Mouse (Mus musculus) urinary bladder, postnatal 25 days (tissue): ENCODE measurements around the gene Nthl1.
A peak's percentile ranks its signal among the peaks of the same experiment; 100 is the strongest.

Experiments
- DNase-seq: peaks from one replicate; pipeline ENCODE4 v3.0.0; 2022; ENCODE audit warnings: low spot score

Nthl1 gene

DNA sequence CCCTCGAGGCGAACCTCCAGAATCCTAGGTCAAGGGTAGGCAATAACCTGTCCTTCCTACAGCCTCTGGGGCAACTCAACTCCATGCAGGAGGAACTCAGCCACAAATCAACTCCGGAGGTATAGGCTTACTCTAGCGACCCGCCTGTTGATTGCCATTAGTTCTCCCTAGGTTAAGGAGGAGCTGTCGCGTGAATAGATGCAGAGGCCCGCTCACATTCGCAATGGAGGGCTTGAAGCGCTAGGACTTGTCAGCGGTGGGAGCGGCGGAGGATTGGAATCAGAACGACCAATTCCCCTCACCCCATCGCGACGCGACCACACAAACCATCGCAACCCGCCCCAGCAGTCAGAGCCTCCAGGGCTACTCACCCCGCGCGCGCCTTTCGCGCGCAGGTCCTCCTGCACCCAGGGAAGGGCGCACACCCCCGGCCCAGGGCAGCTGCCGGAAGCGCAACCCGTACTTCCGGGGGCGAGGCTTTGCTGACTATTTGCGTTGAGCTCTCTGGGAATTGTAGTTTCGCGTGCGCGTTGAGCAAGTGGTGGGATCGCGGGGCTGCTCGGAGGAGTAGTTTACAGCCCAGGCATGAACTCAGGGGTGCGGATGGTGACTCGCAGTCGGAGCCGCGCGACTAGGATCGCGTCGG, at the start of gene Nthl1, which contains the start of gene Tsc2:
Gene Nthl1, plus strand, starts transcription at position 514 of the 646 bp plus-strand sequence.
Gene Tsc2, minus strand, starts transcription at position 464 of the 646 bp plus-strand sequence.
- peak; percentile 77 for DNase-seq

DNA sequence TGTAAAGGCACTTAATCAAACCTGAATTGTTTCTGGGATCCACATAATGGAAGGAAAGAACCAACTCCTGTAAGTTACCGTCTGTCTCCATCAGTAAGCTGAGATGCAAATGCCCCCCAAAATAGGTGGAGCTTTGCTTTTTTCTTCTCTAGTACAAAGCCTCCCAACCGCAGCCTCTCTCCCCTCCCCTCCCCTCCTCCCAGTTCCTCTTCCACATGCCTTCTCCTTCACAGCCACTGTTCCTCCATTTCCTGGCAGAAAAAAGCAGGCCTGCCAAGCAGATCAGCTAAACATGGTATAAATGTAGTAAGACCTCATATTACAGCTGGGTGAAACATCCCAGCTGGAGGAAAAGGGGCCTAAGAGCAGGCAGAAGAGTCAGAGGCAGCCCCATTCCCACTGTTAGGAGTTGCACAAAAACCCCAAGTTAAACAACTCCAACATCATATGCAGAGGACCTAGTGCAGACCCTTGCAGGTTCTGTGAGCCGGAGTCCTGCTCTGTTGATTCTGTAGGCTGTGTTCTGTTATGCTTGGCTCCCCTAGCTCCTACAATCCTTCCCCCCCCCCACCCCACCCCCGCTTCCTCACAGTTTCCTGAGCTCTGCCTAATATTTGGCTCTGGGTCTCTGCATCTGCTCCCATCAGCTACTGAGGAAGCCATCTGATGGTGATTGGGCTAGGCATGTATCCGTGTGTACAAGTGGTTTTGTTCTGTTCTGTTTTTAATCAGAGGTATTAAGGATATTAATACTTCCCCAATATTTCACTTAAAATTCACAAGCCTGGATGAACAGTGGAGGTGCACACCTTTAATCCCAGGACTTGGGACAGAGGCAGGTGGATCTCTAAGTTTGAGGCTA, 48.6 kb upstream of the Nthl1 start:
- DNase-seq = no peak

DNA sequence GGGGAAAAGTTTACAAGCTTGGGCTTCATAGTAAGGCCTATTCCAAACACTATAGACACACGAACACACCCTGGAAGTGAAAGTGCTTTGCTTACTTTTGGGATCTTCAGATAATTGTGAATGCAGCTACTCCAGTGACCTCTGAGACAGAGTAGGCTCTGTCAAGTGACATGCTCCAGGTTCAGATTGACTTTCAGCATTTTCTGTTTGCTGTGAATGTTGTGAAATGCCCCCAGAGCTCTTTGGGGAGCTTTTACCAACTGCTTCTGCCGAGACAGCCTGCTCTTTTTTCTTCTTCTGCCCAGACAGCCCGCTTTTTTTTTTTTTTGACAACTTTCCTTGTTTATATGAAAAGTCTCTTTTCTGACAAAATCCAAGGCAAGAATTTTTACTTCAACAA, 48.0 kb upstream of the Nthl1 start:
- DNase-seq = no peak

DNA sequence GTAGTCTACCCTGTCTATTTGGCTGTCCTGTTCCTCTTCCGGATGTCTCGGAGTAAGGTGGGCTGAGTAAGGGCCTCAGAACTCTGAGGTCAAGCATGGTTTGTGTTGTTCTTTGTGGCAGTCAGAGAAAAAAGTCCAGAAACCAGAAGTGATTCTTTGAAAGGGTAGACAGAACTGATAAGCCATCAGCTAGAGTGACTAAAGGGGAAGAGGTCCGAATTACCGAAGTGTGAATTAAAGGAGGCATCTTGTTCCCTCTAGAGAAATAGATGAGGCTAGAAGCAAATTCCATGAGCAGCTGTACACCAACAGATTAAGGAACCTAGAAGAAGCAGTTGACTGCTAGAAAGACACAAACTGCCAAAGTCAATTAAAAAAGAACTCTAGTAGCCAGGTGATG, 45.9 kb upstream of the Nthl1 start:
- no peak for DNase-seq

GRCm38 (mm10) chr17:24590943-24591342, 41.5 kb upstream of the Nthl1 start:
- no peak for DNase-seq

DNA sequence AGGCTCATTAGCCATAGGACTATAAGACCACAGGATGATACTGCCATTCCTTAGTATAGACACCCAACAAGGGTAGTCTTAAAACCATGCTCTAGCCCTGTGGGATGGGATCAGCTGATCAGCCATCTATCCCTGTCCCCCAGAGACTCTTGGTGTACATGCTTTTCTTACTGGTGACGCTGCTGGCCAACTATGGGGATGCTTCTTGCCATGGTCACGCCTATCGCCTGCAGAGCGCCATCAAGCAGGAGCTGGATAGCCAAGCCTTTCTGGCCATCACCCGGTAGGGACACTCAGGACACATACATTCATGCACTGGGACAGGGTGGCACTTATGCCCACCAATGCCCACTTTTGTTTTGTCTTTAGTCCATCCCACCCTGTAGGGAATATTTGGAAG, 40.8 kb upstream of the Nthl1 start:
- no peak for DNase-seq

GRCm38 (mm10) chr17:24593248-24593647, 39.2 kb upstream of the Nthl1 start:
- no peak for DNase-seq

DNA sequence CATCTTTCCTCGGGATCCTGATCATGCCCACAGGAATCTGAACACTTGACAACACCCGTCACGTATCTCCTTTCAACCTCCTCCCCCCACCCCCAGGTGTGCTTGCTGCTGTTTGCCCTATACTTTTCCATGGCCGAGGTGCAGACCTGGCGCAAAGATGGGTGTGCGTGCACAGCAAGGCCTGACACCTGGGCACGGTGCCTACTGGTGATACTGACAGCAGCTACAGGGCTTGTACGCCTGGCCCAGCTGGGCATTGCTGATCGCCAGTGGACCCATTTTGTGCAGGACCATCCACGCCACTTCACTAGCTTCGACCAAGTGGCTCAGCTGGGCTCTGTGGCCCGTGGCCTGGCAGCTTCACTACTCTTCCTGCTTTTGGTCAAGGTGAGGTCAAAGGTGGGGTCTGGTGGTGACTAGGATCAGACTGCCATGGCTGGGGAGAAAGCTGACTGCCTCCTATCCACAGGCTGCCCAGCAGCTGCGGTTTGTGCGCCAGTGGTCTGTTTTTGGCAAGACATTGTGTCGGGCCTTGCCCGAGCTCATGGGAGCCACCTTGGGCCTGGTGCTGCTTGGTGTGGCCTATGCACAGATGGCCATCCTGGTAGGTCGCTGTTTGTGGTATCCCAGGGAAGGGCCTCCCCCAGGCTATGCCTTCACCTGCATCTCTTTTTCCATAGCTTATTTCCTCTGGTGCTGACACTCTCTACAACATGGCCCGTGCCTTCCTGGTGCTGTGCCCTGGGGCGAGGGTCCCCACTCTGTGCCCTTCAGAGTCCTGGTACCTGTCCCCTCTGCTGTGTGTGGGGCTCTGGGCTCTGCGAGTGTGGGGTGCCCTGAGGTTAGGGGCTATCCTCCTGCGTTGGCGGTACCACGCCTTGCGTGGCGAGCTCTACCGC, 38.2 kb upstream of the Nthl1 start:
- no peak for DNase-seq

DNA sequence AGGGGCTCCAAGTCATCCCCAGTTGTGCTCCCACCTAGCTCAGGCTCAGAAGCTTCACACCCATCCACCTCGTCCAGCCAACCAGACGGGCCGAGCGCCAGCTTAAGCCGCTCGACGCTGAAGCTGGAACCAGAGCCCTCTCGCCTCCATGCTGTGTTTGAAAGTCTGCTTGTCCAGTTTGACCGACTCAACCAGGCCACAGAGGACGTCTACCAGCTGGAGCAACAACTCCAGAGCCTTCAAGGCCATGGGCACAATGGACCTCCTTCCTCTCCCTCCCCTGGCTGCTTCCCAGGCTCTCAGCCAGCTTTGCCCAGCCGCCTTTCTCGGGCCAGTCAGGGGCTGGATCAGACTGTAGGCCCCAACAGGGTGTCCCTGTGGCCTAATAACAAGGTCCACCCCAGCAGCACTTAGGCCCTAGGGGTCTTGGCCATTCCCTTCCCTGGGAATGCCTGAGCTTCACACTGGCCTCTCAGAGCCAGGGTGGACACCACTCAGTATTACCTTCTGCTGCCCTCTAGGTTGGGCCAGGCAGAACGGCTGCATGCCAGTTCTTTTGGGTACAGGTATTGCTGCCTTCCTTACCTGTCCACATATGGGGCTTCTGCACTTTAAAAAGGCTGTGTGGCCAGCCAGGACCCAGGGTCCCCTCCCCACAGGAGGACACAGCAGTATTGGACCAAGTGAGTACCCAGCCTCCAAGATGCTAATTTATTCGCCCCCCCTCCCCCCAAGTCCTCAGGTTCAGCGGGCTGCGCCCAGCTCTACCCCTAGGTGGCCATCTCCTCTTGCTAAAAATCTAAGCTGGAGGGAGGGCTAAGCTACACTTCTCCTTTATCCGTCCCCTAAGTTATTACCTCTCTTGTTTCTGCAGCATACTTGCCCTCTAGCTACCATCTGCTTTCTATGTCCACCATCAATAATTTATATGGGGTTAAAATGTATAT, 37.1 kb upstream of the Nthl1 start:
- no peak for DNase-seq

DNA sequence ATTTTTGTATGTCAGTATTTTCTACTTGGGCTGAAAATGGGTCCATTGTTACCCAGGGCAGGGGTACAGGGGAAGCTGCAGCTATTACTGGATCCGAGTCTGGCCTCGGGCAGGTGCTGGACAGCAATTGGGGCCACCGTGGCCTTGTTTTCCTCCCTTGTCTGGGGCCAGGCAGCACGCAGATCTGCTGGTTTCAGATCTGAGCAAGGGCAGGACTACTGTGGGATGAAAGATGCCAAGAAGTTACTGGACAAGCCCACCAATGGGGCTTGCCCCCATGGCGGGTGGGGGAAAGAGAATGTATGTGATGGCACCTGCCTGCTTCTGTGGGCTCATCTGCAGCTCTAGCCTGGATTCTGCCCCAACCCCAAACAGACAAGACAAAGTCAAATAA, 36.4 kb upstream of the Nthl1 start:
- no peak for DNase-seq

- no peak for DNase-seq
These were observed 35.9 kb upstream of the Nthl1 start for GRCm38 (mm10) chr17:24596471-24597183.

DNA sequence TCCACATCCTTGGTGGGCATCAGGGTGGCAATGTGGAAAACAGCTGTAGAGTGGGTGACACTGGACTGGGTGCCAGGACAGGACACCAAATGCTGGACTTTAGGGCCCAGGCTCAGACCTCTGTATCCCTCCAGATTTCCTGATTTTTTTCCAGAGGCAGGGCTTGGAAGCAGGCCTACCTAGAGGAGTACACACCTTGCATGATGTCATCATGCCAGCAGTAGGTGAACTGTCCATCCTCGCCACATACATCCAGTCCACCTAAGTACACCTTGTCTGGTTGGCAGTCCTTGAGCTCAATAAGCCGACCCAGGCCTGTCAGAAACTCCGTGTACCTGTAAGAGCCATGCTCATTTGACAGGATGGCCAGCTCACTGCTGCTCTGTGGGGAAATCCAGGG, 34.5 kb upstream of the Nthl1 start:
- no peak for DNase-seq

GRCm38 (mm10) chr17:24600502-24600901, 32.0 kb upstream of the Nthl1 start:
- DNase-seq = no peak

DNA sequence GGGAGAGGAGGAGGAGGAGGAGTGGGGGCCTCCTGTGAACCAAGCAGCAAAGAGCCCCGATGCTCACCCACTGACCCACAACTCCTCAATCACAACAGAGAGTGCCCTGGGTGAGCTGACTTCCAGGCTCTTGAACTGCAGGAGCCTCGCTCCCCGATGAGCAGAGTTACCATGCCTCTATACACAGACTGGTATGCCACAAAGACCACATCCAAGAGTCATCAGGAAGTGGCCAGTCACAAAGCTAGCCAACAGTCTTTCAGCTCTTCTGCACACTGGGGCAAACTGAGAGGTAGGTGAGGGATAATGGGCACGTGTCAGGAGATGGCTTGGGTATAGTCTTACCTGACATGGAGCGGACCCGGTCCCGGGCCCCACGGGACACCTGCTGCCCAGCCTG, 28.5 kb upstream of the Nthl1 start:
- DNase-seq = no peak

DNA sequence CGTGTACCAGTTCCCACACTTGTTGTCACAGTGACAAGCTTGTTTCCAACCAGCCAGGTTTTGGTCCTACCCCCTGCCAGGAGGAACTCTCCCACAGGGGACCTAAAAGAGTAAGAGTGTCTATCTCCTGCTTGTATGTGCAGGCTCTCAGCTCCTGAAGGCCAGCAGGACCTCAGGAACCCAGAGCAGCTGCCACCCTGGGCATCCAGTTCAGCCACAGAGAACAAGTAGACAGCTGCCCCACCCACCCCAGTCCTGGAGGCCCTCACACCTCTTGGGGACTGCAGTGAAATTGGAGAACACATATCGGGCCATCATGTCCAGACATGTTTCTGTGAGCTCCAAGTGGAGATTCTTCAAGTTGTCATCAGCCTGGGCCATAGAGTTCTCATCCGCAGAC, 27.9 kb upstream of the Nthl1 start:
- DNase-seq = no peak

DNA sequence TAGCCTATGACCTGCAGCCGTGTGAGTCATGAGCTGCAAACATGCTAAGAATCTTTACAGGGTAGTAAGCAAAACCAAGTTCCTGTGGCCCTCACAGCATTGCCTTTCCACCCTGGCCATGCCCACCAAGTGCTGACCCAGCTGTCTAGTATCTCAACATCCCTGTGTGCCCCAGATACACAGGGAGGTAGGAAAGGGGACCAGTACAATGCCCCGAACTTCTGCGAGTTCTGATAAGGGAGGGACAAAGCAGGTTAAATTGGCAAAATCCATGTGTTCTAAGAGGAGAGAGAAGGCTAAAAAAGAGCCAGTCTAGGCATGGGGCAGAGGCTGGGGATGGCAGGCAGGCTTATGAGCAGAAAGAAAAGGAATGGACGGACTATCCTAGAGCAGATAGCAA, 24.1 kb upstream of the Nthl1 start:
- no peak for DNase-seq

GRCm38 (mm10) chr17:24608874-24609273, 23.6 kb upstream of the Nthl1 start:
- no peak for DNase-seq

DNA sequence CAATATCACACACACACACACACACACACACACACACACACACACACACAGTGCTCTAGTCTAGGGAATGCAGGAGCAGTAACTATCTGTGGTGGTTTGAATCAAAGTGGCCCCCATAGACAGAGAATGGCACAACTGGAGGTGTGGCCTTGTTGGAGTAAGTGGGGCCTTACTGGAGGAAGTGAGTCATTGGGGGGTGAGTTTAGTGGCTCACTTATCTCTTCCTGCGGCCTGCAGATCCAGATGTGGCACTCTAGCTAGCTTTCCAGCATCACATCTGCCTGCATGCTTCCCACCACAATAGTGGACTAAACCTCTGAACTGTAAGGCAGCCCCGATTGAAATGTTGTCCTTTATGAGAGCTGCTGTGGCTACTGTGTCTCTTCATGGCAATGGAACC, 21.8 kb upstream of the Nthl1 start:
- no peak for DNase-seq

DNA sequence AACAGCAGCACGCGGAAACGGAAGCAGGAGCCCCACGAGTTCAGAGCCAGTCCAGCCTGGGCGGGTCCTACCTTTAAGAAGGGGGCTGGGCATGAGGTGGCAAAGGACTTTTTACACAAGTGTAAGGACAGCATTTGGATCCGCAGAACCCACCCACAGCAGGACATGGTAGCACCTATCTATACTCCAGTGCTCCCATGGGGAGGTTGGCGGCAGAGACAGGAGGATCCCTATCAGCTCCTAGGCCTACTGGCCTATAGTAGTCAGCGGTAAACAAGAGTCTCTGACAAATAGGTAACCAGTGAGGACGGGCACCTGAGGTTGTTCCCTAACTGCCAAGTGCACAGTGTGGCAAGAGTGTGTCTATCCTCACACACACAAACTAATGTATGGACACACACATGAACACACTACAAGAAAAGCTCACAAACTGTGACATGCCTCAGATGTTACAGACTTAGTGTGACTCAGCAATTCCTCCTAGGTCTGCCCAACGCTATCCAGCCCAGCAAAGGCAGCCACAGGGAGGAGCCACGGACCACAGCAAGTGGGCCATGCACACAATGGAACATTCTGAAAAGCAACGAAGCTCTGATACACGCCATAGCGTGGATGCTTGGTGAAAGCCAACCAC, 14.8 kb upstream of the Nthl1 start:
- no peak for DNase-seq

DNA sequence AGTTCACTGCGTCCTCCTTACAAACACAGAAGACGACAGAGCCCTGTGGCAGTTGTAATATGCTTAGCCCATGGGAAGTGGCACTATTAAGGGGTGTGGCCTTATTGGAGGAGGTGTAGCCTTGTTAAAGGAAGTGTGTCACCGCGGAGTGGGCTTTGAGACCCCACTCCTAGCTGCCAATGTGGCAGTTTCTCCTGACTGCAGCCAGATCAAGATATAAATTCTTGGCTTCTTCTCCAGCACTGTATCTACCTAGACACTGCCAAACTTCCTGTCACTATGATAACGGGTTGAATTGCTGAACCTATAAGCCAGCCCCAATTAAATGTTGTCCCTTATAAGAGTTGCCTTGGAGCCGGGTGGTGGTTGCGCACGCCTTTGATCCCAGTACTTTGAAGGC, 7.0 kb upstream of the Nthl1 start:
- no peak for DNase-seq
